Mouse (Mus musculus) kidney, postnatal 4 days (tissue): ENCODE results near the gene Pam16.

Source experiments
- DNase-seq, 2 experiments: peaks; one replicate each; pipeline ENCODE4 v3.0.0; 2021; ENCODE audit warnings: mixed read lengths in 2 of 2

The Pam16 gene

DNA sequence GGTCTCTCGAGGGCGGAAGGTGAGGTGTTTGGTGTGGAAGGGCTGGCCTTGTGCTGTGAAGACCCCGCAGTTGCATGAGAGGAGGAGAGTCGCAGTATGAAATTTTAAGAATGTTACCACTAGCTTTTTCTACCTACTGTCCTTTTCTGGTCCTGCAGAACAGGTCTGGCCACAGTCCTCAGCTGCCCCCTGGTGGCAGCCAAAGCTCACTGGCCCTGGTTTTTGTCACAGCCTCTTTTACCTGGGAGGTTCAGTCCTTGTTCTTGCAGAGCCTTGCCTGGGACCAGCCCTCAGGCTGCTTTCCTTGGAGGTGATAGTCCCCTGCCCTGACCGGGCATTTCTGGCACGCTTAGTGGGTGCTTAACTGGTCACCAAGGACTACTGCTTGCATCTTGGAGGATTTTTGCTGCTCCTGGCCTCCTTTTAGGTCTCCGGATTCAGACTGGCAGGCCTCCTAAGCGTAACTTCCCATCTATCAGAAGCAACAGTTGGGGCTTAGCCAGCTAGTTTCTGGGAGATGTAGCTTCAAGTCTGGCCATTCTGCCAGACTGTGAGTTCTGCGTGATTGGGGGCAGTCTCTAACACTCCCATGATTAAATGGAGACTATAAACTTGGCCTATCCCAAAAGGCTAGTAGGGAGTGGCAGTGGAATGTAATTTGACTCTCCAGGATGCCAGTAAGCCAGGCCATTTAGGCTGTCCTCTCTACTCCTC lies 16.8 kb downstream of the Pam16 start:
- DNase-seq: peak; percentile 89 to 93

DNA sequence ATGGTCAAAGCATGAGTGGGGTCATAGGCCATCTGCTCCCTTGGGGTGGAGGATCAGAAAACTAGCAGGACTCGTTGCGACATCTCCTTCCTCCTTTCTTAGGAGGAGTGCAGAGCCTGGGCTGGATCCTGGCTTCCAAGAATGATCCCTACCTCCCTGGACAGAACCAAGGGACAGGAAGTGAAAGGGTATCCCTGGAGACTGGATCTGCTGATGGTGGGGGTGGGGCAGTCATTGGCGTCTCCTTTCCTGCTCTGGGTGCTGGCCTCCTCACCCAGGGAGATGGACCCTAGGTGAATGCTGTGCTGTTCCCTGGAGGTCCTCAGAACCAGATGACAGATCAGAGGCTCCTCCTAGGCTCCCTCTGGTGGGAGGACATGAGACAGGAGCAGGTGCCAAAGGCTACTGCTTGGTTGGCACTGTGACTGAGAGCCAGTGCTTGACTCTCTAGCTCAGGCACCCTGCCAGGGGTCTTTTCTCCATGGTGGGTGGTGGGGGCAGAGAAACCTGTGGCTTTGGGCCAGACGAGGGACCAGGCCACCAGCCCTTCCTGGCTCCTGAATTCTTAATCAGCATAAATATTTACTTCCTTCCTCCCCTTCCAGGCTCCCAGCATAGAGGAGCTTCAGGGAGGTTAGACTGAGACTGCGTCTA lies 18.2 kb downstream of the Pam16 start:
- DNase-seq: peak; percentile 71 to 79

DNA sequence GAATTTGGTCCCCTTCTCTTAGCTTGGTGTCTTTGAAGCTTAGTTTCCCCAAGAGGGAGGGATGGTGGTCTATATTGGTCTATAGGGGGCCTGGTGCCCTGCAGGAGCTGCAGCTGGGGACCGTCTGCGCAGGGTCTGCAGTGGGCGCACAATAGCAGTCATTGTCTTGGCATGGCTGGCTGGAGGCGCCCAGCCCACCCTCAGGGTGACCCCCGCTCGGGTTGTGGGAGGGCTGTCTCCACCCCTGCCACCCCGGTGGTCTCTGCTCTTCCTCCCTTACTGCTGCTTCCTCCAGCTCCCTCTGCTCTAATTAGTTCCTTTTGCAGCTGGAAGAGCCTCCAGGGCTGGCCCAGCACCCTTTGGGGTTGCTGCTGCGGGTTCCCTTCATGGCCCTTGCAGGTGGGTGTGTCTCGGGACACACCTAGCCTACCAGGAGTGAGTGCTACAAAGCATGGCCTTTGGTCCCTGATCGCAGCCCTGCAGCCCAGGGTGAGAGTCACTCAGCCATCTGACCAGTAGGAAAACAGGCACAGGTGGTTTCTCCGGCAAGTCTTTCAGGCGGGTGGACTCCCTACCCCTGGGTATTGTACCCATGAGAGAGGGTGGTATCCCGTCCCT lies 19.2 kb downstream of the Pam16 start:
- DNase-seq: peak in 1 of 2 experiments; percentile 55

DNA sequence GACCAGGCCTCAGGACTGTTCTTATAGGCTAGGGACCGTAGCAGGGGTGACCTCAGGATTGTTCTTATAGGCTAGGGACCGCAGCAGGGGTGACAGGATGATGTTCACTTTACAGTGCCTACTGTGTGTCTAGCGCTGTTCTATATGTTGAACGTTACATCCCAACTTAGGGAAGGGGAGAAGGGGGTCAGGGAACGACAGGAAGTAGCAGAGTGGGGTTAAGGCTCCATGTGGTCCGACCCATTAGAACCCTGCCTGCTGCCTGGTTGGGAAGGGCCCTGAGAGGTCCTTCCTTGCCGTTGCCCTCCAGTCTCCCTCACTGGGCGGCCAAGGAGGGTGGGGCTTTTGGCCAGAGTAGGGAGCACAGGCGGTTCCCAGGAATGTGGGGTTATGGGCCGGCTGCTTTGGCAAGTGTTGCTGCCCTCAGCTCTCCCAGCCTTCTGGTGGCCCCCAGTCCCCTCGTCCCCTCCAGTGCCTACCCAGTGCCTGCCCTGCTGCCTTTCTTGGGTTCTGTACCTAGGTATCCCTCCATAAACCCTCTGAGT lies 20.4 kb downstream of the Pam16 start:
- peak in 1 of 2 experiments; percentile 39 for DNase-seq

DNA sequence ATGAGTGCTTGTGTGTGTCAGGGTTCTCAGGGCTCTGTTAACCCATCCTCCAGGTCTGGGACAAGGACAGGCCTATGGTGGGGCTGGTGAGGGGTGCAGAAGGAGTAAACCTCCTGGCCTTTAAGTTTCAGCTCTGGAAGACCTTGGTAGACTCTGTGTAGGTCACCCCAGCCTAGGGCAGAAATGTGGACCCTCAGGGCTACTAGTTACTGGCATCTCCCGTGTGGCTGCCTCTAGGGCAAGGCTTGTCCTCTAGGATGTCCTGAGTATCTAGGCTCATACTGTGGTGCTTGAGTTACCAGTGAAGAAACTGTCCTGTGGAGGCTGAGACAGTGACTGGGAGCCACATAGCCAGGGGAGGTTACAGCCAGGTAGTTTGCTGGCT lies 21.3 kb downstream of the Pam16 start:
- no peak for DNase-seq

DNA sequence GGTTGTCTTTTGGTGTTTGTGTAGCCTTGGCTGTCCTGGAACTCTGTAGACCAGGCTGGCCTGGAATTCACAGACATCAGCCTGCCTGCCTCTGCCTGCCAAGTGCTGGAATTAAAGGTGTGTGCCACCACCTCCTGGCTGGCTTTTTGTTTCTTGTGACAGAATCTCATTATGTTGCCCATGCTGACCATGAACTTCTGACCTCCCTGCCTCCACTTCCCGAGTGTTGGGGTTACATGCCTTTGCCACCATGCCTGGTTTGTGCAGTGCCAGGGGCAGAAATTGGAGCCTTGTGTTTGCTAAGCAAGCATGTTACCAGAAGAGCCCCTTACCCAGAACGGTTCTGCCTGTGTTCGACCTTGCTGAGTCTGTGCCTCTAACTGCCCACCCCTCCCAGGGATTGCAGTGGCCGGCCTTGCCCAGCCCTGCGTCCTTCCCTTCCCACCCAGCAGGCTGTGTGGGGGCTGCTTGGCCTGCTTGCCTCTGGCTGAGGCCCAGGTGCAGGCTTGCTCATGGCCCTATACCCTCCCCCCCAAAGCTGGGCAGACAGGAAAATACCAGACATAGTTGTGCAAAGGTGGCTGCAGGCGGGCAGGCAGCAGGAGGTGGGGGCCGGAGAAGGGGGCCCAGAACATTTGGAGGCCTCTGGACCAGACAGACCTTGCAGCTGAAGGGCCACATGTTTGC lies 21.9 kb downstream of the Pam16 start:
- peak; percentile 72 to 85 for DNase-seq

DNA sequence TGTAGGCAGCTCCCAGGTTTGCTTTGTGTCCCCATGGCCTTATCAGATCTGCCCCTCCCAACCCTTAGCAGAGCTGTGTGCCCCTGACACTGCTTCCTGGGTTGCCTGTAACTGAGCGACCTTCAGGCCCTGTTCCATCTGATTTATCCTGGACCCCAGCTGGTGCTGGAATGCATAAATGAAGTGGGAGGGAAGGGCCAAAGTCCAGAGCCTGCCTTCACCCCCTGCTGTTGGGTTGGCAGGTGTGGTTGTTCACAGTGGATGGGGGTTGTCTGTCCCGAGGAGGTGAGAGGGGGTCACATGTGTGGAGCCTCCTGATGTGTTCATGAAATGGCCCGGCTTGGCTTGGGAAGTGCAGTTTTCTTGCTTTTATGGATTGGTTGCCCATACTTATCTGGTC lies 22.6 kb downstream of the Pam16 start:
- DNase-seq: peak; percentile 70 to 83

DNA sequence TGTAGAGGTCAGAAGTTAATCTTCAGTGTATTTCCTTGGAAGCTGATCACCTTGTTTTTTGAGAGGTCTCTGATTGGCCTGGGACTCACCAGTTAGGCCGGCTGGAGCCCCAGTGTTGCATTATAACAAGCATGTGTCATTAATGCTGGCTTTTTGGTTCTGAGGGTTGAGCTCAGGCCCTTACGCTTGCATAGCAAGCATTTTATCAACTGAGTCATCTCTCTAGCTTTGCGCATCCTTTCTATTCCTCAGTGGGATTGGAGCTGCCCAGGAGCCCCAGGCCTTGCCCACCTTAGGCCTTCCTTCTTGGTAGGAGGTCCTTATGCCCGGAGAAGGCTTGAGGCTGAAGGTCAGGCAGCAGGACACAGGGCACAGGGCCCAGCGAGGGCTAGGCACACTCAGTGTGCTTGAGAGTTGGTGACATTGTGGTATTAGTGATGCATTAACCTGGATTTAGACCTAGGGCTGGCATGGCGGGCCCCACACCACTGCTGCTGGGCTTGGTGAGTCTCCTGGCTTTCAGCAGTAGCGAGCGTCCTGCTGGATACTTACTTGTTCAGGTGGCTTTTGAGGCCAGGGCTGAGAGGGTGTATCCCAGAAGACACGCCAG lies 24.0 kb downstream of the Pam16 start:
- DNase-seq: peak; percentile 41 to 65

DNA sequence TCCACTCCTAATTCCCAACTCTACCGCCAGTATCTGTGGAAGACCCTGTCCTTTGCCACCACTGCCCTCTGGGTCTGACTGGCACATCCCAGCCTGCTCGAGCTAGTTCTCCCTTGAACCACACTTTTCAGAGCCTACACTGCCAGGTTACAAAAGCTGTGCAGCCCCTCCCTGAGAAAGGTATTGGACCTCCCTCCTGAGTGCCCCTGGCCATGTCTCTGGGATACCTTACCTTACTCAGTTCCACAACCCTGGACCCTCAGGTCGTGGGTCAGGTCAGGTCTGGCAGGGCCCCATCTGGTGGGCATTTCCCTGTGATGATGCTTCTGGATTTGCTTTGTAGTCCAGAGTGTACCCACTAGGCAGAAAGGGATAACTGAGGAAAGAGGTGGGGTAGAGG lies 25.2 kb downstream of the Pam16 start:
- DNase-seq: no peak

DNA sequence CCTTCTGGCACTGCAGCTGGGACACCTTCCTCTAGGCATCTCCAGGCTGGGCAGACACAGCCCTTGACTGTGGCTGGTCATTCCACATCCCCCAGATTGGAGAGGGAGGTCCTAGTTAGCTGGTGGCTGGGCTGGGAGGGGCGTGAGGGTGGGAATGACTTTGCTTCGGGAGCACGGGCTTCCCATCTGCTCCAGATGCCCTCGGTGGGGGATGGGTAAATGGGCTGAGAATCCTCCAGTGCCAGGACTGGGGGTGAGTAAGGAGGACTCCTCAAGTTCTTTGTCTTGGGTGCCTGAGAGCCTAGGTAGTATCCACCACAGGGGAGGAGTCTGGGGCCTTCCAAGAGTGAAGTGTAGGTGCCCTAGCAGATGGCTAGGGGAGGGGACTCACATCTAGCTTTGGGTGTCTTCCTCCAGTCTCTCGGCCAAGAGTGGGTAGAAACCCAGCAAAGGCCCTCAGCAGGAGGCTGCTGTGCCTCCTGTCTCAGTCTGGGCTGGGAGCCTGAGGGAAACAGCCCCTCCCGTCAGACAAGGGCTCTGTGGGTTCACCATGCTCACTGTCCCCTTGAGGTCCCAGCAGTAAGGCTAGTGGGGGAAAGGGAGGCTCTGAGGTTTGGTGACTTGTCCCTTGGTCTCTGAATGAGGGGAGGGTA lies 25.8 kb downstream of the Pam16 start:
- DNase-seq: peak; percentile 46 to 64

DNA sequence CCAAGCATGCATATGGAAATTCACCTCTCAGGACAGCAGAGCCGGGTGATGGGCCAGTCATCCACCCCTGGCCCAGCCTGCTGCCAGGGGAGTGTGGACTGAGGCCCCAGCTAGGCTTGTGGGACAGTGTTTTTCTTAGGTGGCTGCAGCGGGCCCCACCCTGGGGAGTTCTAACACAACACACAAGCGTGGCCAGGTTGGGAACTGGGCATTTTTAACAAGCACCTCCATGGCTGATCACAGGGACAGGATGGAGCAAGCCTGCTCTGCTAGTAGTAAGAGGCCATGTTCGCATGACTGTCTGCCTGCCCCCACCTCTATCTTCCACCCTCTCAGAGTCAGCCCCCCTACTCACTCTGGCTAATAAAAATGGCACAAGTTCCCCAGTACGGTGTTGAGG lies 26.7 kb downstream of the Pam16 start:
- no peak for DNase-seq

DNA sequence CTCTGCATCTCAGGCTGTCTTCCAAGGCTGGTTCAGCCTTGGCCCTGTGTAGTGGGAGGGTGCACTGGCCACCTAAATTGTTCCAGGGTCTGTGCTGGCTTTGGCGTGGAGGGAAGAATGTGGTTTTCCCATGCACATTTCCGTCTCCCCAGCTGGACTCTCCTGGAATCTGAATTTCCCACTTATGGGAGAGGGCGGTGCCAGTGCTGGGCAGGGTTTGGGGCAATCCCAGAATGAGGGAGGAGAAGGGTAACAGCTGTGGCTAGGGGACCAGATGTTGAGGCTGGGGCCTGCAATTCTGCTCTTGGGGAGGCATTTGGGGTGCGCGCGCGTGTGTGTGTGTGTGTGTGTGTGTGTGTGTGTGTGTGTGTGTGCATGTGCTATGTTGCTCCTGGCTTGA lies 27.5 kb downstream of the Pam16 start:
- DNase-seq: no peak

DNA sequence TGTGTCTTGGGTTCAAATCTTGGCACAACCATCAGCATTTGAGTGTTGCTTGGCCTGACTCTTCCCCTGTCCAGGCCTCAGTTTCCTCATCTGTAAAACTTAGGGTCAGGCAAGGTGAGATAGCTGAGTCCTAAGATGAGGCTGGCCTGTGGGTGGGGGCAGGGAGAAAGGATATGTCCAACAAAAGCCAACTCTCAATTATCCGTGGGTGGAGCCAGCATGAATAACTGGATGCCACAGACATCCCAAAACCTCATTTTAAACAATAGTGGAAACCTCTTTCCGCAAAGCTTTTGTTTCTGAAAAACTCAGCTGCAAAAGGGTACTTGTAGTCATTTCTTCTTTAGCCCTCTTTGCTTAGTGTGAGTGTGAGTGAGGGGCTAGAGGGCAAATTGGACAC lies 28.0 kb downstream of the Pam16 start:
- no peak for DNase-seq

DNA sequence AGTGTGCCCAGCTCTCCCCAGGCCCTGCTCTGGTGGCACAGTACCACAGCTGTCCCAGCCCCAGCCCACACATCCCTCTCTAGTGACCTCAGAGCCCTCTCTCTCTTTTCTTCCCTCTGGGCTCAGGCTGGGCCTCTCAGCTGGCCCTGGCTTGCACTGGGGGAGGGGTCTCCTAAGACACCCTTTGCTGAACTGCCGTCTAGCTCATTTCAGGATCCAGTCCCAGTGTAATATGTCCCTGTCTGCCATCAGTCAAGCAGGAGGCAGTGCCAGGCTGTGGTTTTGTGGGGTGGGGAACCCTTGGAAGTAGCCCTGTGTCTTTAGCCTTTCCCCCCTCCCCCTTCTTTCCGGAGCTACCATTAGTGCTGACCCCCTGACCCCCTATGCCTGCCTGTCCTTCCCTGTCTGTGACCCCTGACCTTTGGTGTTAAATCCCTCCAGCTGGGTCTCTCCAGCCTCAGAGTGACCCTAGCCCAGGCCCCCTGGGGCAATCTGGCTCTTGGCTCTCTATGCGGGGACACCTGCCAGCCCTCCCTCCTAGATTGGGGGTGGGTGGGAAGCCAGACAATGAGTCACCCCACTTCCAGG lies 28.6 kb downstream of the Pam16 start:
- DNase-seq: peak; percentile 33 to 53

DNA sequence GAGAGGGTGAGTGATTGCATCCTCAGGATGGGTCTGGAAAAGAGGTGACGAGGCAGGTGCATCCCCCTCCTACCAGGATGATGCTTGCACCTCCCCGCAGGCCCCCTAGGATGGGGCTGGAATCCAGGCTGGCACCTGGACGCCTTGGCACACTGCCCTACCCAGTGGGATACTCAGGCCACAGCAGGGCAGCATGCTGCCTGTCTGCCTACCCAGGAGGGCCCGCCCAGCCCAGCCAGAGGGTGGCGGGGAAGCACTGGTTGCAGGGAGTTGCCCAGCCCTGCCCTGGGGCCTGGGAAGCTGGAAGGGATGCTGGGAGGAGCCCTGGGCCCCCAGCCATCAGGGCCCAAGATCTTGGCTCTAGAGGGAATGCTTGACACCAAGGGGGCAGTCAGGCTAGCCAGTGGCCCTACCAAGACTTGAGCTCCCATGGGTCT lies 29.2 kb downstream of the Pam16 start:
- peak; percentile 80 to 87 for DNase-seq

DNA sequence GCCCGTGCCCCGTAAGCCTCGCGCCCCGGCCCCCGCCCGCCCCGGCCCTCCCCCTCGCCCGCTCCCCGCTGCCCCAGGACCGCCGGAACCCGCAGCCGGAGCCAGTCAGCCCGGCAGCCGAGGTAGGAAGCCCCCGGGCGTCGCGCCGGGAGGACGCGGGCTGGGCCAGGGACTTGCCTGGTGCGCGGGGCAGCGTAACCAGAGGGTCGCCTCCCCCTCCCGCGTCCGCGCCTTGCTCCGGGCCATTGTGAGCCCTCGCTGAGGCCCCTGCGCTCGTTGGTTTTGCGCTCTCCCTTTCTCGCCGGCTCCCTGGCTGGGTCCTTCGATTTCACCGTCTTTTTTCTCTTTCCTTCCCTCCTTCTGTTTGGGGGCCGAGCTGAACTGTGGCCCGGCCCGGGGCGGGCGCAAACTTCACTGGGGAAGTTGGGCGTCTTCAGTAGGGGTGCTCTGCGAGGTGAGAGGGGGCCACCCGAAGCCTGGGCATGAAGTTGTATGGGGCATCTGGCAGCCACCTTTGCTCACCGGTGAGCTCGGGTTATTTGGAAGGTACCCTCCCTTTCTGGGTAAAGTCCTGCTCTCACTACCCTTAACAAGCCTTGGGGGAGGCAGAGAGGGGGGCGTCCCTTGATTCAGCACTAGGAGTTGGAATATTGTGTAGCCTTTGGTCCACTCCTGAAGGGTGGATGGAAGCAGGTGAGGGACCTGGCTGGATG lies 29.8 kb downstream of the Pam16 start:
- peak; percentile 72 to 81 for DNase-seq

DNA sequence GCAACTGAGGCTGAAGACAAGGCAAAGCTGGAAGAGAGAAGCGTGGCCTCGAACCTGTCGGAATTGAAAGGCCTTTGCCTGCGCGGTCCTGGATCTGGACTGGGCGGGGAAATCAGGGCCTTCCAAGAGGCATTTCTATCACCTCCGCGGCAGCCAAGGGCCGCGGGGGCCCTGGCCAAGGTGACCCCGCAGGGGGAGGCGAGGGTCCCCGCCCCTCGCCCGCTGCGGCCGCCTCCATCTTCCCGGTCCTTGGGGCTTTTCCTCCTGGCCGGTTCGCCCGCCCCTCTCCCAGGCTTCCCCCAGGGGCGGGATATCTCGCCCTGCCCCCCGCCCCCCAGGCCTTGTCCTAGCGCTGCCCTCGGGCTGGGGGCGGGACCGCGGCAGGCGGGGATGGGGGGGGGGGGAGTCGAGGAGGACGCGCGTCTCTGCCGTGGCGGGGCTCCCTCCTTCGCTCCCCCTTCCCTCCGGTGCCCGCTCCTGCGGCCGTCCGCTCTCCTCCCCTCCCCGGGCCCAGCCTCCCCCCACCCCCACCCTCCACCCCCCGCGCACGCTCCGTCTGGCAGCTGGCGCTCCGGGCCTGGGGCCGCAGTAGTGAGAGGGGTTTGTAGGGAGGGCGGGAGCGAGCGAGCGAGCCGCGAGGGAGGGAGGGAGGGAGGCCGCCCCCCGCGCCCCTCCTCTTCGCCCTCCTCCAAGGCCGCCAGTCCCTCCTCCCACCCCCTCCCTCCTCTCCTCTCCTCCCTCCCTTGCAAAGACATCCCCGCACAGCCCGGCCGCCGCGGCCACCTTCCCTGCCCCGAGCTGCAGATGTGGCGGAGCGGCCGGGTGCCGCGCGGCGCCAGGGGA lies 30.6 kb downstream of the Pam16 start, which contains the start of gene Glis2:
Gene Glis2 (plus strand): TSS at position 743 of the 843 bp plus-strand sequence.
- peak; percentile 81 to 91 for DNase-seq

DNA sequence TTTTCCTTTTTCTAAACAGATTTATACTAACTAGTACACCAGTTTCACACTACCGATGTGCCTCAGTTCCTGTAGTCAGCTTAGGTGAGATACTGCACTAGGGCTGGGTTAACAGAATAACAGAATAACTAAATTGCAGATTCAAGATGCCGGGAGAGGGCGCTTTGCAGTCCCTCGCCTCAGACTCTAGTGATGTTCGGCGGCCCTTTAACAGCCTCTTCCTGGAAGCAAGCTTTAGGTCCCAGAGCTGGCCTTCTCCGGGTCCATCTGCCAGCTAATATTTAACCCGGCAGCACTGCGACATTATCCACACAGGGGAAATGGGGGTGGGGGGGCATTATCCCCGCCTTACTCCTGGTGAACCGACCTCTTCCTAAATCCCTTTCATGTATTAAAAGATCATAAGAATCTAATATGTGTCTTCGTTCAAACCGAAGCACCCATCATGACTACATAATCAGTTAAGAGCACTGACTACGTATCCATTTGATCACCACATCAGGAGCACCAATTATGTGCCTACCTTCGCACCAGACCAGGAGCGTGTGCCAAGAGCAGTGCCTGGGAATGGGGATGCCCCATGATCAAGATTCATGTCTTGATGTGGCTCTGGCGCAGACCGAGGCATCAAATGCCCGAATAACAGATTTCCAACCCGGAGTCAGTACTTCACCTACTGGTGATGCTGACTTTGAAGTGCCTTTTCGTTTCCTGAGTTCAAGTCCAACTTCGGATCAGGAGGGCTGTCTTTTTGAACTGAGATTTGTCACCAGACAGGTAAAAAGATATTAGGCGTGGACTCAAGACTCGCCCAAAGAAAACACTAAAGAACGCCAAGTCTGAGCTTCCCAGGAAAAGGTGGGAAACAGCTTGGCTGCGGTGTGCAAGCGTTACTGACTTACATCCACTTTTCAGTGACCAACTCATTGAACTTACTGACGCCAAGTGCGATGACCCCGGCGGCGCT lies 31.6 kb downstream of the Pam16 start:
- peak; percentile 81 to 88 for DNase-seq

DNA sequence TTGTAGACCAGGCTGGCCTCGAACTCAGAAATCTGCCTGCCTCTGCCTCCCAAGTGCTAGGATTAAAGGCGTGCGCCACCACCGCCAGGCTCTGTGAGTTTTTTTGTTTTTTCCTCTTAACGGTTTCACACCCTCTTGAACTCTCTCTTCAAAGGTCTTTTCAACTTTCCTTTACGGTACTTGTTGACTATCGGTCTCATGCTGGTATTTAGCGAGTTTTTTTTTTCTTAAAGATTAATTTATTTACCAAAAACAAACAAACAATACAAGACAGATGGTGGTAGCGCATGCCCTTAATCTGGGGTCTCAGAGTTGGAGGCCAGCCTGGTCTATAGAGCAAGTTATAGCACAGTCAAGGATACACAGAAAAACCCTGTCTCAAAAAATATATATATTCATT lies 34.6 kb downstream of the Pam16 start:
- no peak for DNase-seq
